Comparison of ENCODE assay signal across 10 mouse cellular contexts in the genomic region with DNA sequence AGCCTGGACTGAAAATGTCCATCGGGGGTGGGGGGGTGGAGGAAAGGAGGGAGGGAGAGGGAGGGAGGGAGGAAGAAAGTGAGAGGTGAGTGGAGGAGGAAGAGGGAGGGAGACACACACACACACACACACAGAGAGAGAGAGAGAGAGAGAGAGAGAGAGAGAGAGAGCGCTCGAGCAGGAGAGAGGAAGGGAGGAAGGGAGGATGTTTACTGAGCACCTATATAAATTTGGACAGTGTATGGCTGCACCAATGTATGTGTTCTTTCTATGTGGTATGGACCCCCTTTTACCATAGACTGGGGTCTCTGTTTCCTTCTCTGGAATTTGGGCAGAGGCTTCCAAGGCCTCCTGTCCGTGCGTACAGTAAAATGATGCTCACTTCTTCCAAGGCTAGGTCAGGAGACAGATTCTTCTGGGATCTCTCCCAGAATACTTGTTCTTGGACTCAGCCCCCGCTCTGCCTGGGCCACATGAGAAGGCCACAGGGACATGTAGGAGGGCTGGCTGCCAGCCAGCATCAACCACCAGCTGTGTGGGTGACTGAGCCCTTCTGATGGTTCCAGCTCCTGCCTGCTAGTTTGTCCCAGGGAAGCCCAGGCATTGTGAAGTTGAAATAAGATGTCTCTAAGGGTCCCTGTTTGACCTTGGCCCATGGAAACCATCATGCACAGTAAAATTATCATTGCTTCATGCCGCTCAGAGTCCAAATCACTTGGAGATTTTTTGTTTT.
A peak's percentile ranks its signal among the peaks of the same experiment; 100 is the strongest.
DNase-seq lines count a peak whose midpoint lies in the region; ATAC-seq and TF ChIP-seq lines count a peak whose summit lies in the region.
"Had no signal": no experiment of that assay in that cellular context is flagged by ENCODE, and none has a peak within 500 bp of the region (broad histone marks: within the 10 kb centered on the region; RNA-seq: fewer than 3 reads in every experiment).

No protein-coding gene starts in this region.

- H3K9ac ChIP-seq in kidney, postnatal 0 days (ENCODE audit: low read depth, low read length) = no peak overlapping the region
- H3K9ac ChIP-seq in intestine, postnatal 0 days (ENCODE audit: low read depth, low read length) = no peak overlapping the region
- H3K9ac ChIP-seq: liver, embryonic 15.5 days had no signal

- peak; percentile 55 for DNase-seq in layer of hippocampus, adult 9-11 months
- no peak for DNase-seq in layer of hippocampus, postnatal 10 days (ENCODE audit: low spot score in 2 of 2)
- DNase-seq in brain, adult 2 months (ENCODE audit: low read depth, low spot score) = peak; percentile 67
- DNase-seq in kidney, postnatal 0 days (ENCODE audit: low spot score) = peak; percentile 51
- peak; percentile 49 for DNase-seq in right cerebral cortex, postnatal 36 days (ENCODE audit: low spot score in 2 of 2)
- no peak for DNase-seq in embryo, embryonic 10 days (ENCODE audit: low spot score)
- no peak for DNase-seq in urinary bladder, postnatal 10 days (ENCODE audit: low spot score)
- DNase-seq: embryo, embryonic 11 days had no signal

- no peak overlapping the region for H3K4me3 ChIP-seq in kidney, postnatal 0 days (replicated peaks; ENCODE audit: low read depth, low read length)
- H3K4me3 ChIP-seq in intestine, postnatal 0 days (ENCODE audit: low read depth, low read length) = no peak overlapping the region
- H3K4me3 ChIP-seq: liver, embryonic 15.5 days had no signal

- peak; percentile 36; the same call in 1 of the 2 replicates for ATAC-seq in kidney, postnatal 0 days (replicated peaks; ENCODE audit: low FRiP score, low read depth)
- ATAC-seq in intestine, postnatal 0 days = no peak

- no peaks in the 10 kb centered on the region for H3K9me3 ChIP-seq in kidney, postnatal 0 days (replicated peaks; ENCODE audit: low read length)
- no peaks in the 10 kb centered on the region for H3K9me3 ChIP-seq in intestine, postnatal 0 days (ENCODE audit: control insufficient read depth)
- H3K9me3 ChIP-seq: liver, embryonic 15.5 days had no signal

- WGBS in kidney, postnatal 0 days = 52% methylated on average over 7 of the region's 7 CpGs
- 65% methylated on average over 6 of the region's 7 CpGs for WGBS in intestine, postnatal 0 days

- H3K36me3 ChIP-seq in kidney, postnatal 0 days (ENCODE audit: insufficient read depth, low read length) = no peaks in the 10 kb centered on the region
- no peaks in the 10 kb centered on the region for H3K36me3 ChIP-seq in intestine, postnatal 0 days (ENCODE audit: control insufficient read depth, insufficient read depth)
- H3K36me3 ChIP-seq: liver, embryonic 15.5 days had no signal

- no peak for TF ChIP-seq CTCF in kidney, postnatal 0 days (IDR thresholded peaks at IDR 0.05; ENCODE audit: low read depth)
- no peak for TF ChIP-seq CTCF in intestine, postnatal 0 days (IDR thresholded peaks at IDR 0.05; ENCODE audit: low read depth)

- H3K27me3 ChIP-seq in kidney, postnatal 0 days (ENCODE audit: insufficient read depth, low read length) = no peaks in the 10 kb centered on the region
- no peaks in the 10 kb centered on the region for H3K27me3 ChIP-seq in intestine, postnatal 0 days (replicated peaks; ENCODE audit: control insufficient read depth, insufficient read depth, low read length)
- H3K27me3 ChIP-seq: liver, embryonic 15.5 days had no signal

- no peak overlapping the region for H3K27ac ChIP-seq in kidney, postnatal 0 days
- no peak overlapping the region for H3K27ac ChIP-seq in intestine, postnatal 0 days (ENCODE audit: low read depth, low read length)
- H3K27ac ChIP-seq: liver, embryonic 15.5 days had no signal

- no peak overlapping the region for H3K4me2 ChIP-seq in kidney, postnatal 0 days (ENCODE audit: low read length)
- H3K4me2 ChIP-seq in intestine, postnatal 0 days (replicated peaks; ENCODE audit: low read depth) = no peak overlapping the region
- H3K4me2 ChIP-seq: liver, embryonic 15.5 days had no signal

- no peaks in the 10 kb centered on the region for H3K4me1 ChIP-seq in kidney, postnatal 0 days (replicated peaks; ENCODE audit: insufficient read depth, low read length)
- no peaks in the 10 kb centered on the region for H3K4me1 ChIP-seq in intestine, postnatal 0 days (replicated peaks; ENCODE audit: control insufficient read depth, insufficient read depth, low read length)
- H3K4me1 ChIP-seq: liver, embryonic 15.5 days had no signal

Comparison
In these comparisons a context has a peak if more than half of its experiments do, and no peak if none do; other contexts are left out.
1. DNase-seq: peak in layer of hippocampus, adult 9-11 months (single experiment), brain, adult 2 months (single experiment), kidney, postnatal 0 days (single experiment) and right cerebral cortex, postnatal 36 days (2 of 2); none in layer of hippocampus, postnatal 10 days (0 of 2), embryo, embryonic 10 days (single experiment) and urinary bladder, postnatal 10 days (single experiment).